Mouse (Mus musculus) leukemia stem cell, adult 10-12 weeks (primary cell): Measurements from ENCODE around the gene Ewsr1. TPM values are rescaled to one million over a fixed set of nuclear protein-coding genes. Genes with fewer than 3 reads are reported as not detected.

ENCODE experiments used
- polyA plus RNA-seq: library from polyadenylated mRNA; stranded (reverse); fragments of >175 nt; gene quantifications from 2 replicates; pipeline ENCODE4 v1.2.3, GENCODE M21; 2012; ENCODE audit warnings: low replicate concordance

Ewsr1 gene
- polyA plus RNA-seq, result 388 and 749 TPM in 2 replicates

DNA sequence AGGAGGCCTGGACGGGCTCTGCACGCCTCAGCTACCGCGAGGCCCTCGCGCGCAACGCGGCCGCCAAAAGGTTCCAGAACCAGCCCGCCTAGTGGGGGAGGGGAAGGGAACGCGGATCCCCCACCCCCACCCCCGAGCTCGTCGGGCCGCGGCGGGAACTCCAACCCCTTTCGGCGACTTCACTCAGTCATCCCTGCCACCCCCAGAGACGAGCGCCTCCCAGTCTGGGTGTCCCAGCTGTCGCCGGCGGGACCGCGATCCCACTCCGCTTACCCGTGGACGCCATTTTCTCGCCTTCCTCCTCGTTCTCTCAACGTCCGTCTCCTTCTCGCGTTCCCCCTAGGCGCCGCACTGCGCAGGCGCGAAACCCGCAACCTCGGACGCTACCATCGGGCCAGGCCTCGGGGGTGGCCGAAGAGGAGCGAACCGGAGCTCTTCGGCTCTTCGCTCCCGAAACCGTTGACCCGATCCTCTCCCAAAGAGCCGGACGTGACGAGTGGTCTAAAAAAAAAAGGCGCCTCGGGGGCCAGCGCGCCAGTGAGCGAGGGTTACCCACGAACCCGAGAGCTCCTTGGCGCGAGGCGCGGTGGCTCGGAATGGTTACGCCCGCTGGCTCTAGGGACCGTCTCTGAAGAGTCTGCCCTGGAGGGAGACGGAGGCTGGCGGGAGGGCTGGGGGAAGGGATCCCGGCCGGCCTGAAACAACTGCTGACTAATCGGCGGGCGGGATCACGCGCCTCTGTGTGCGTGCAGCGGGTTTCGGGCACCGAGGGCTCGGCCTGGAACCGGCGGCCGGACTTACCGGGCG, at the start of gene Ewsr1, which contains the start of gene Rhbdd3:
TSS of gene Ewsr1 (minus strand) at position 531 of the 807 bp plus-strand sequence.
TSS of gene Rhbdd3 (plus strand) at position 191 of the 807 bp plus-strand sequence.

DNA sequence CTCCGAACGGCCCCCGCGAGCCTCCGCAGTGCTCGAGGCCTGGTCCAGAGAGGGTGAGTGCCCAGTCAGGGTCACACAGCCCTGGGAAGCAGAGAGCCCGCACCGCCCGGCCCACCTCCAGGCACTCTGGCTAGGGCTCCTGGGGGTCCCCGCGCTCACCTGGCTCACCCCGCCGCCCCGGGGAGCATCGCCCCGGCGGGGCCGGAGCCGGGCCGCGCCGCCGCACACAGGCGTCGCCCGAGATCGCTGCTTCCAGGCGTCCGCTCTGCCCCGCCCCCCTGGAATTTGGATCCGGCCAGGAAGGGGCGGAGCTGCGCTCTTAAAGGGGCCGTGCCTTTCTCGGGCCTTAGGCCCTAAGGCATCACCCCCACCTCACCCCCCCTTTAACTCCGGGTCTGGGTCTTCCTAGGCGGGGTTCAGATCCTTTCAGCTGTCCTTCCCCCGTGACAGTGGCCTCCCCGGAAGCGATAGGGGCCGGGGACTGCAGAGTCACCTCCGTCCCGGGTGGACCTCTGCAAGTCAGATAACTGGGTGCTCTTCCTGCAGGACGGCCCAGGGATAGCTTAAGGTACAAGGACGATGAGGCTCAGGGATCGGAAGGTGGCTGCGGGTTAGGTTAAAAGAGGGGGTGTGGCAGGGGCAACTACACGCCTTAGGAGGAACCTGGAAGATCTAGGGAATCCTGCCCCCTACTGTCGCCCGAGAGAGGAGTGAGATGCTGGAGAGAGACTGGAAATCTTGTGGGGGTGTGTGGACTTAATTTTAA, 33.8 kb downstream of the Ewsr1 start, which contains the start of gene Gas2l1:
TSS of gene Gas2l1 (minus strand) at position 272 of the 766 bp plus-strand sequence.

DNA sequence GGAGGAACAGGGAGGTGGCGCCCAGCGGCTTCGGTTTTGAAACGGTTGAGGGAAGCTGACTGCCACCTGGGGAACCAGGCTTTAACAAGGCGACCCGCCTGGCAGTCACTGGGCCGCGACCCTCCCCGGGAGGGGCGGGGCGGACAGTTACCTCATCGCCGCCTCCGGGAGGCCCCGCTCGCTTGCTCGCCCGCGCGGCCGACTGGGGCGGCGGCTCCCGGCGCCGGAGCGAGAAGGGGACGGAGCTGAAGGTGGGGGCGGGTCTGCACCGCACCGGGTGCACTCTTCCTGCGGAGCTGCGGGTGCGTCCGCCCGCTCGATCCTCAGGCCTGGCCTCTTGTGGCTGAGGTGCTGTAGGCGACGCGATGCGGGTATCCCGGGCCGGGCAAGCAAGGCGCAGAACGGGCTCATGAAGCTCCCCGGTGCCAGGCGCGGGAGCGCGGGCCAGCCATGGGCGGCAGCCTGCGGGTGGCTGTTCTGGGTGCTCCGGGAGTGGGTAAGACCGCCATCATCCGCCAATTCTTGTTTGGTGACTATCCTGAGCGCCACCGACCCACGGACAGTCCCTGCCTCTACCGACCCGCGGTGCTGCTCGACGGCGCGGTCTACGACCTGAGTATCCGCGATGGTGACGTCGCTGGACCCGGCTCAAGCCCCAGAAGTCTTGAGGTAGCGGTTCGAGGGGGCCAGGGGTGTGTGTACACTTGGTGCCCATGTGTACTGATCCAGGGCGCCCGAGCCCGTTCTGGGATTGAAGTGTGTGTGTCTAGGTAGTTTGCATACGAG, 41.0 kb downstream of the Ewsr1 start, which contains the start of gene Rasl10a:
TSS of gene Rasl10a (plus strand) at position 273 of the 786 bp plus-strand sequence.

Other genes with a start within 250 kb of the Ewsr1 start
- gene Nf2, start 249.7 kb downstream of the Ewsr1 start, polyA plus RNA-seq, result 94.4 and 149 TPM in 2 replicates
- gene Nipsnap1, start 225.3 kb downstream of the Ewsr1 start, polyA plus RNA-seq, result 0.70 and 6.5 TPM in 2 replicates
- gene Thoc5, start 203.9 kb downstream of the Ewsr1 start, polyA plus RNA-seq, result 1.8 and 5.6 TPM in 2 replicates
- 1.9 and 2.2 TPM in 2 replicates for gene Nefh, start 151.2 kb downstream of the Ewsr1 start, polyA plus RNA-seq
- 31.9 and 88.7 TPM in 2 replicates for gene Ap1b1, start 112.4 kb downstream of the Ewsr1 start, polyA plus RNA-seq
- 0.27 and 0.33 TPM in 2 replicates for gene Rasl10a, start 41.1 kb downstream of the Ewsr1 start, polyA plus RNA-seq
- 86.0 and 97.3 TPM in 2 replicates for gene Gas2l1, start 33.9 kb downstream of the Ewsr1 start, polyA plus RNA-seq
- gene Rhbdd3, start 340 bp downstream of the Ewsr1 start, polyA plus RNA-seq, result 36.1 and 48.5 TPM in 2 replicates
- 3.4 and 7.6 TPM in 2 replicates for gene Emid1, start 53.0 kb upstream of the Ewsr1 start, polyA plus RNA-seq
- 3.7 and 4.4 TPM in 2 replicates for gene Kremen1, start 162.3 kb upstream of the Ewsr1 start, polyA plus RNA-seq